Mouse (Mus musculus) thymus, postnatal 25 days (tissue): ENCODE data around the gene Ubl3.

Experiments
- DNase-seq: peaks from one replicate; pipeline ENCODE4 v3.0.0; 2022

Gene Ubl3

DNA sequence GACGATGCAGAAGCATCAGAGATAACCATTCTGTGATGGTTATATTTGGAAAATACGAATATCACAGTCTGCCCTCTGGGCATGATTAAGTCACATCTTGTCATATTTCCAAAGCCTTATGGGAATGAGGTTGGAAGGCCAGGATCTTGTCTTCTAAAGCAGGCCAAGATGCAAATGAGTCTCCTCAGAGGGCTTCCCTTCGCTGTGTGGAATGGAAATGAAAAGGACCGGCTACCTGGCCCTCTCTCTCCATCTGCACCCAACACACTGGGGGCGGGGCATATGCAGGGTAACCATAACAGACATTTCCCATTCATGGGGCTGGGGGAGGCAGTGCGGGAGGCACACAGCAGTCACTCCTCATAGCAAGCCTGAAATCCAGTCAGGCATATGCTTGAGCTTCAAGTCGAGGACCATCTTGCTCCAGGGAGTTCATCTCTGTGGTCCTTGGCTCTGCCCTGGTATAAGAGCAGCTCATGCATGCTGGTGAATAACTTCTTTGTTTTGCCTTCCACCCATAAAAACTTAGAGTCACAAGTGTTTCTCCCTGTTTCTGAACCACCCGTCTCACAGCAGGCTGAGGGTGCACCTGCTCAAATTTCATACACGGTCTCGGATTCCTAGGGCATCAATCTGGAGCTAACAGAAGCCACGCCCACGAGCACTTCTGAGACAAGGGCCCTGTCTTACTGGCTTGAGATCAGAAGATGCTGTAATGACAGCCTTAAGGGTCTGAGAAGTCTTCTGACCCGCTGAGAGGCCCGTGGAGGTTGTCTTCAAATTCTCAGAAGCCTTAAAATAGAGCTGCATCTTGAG, 83.8 kb downstream of the Ubl3 start:
- no peak for DNase-seq

- DNase-seq, result no peak
These were observed 85.5 kb downstream of the Ubl3 start for GRCm38 (mm10) chr5:148466933-148467607.

DNA sequence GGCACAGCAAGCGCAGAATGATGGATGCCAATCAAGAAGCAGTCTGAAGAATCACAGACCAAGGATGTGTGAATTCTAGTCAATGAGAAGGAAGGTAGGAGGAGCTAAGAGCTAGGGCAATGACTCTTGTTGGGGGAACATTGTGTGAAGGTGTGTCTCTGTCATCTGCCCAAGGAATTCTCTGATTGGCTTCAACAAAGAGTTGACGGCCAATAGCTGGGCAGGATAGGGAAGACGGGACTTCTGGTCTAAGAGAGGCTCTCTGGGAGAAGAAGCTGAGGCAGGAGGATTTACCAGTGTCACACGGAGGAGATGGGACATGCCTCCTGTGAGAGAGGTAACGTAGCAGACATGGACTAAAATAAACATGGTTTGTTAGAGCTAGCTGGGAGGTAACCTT, 86.5 kb downstream of the Ubl3 start:
- no peak for DNase-seq

GRCm38 (mm10) chr5:148465091-148465490, 87.5 kb downstream of the Ubl3 start:
- no peak for DNase-seq

DNA sequence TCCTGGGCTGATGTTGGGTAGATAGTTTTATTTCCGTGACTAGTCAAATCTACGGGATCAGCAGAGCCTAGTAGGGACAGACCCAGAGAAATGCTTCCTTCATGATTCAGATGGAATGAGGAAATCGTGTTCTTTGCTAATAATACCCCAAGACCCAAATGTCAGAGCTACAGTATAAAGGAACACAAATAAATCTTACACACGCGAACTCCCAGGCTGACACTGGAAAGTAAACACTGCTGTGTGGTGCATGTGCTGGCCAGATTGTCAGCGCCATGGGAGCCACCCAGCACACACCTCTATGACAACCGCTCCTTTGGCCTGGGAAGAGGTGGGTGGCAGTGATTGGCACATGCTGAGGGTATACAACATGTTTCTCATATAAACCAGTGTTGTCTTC, 88.1 kb downstream of the Ubl3 start:
- DNase-seq, result no peak

DNA sequence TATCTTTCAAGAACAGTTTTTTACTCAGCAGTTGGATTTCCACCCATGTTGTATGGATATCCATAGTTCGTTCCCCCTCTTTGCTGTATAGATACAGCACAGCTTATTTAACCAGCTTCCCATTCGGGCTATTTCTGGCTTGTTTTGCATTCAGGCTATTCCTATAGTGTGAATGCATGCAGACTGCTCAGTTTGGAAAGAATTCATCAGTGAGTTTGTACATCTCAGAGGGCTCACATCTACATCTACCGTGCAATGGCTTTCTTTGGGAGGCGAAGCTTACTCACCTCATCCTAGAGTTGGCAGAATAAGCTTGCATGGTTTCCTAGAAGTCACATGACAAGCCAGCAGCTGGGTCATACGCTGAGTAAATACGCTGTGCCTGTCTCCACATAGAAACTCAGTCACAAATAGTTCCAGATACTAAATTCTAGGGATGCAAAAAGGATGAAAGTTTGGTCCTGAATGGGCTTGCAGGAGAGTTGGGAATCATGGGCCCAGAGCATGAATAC, 88.8 kb downstream of the Ubl3 start:
- DNase-seq, result no peak
